Mouse (Mus musculus) forebrain, embryonic 15.5 days (tissue): Measurements from ENCODE around the gene Cnp. TPM values are rescaled to one million over a fixed set of nuclear protein-coding genes. Genes with fewer than 3 reads are reported as not detected.

Source experiments
- ATAC-seq: fragments of 200-750 bp; cut with Nextera tagmentation; replicated peaks from 2 replicates; pipeline ENCODE4 v1.8.0; 2017; ENCODE audit warnings: mild to moderate bottlenecking, moderate TSS enrichment, moderate library complexity
- H3K27ac ChIP-seq: fragments of 300-500 bp; sonication (generic); replicated peaks from 2 replicates; pipeline ENCODE4 v1.5.1; 2015; ENCODE audit warnings: mild to moderate bottlenecking, inconsistent platforms
- H3K27me3 ChIP-seq: fragments of 300-500 bp; sonication (generic); 2 replicates; pipeline ENCODE4 v1.6.1; 2015; ENCODE audit warnings: inconsistent platforms
- H3K36me3 ChIP-seq: fragments of 300-500 bp; sonication (generic); 2 replicates; pipeline ENCODE4 v1.6.1; 2015; ENCODE audit warnings: mild to moderate bottlenecking, inconsistent platforms
- H3K4me1 ChIP-seq: fragments of 300-500 bp; sonication (generic); 2 replicates; pipeline ENCODE4 v1.6.1; 2015; ENCODE audit warnings: inconsistent platforms
- H3K4me2 ChIP-seq: fragments of 300-500 bp; sonication (generic); replicated peaks from 2 replicates; pipeline ENCODE4 v1.6.1; 2015; ENCODE audit warnings: mild to moderate bottlenecking, inconsistent platforms
- H3K4me3 ChIP-seq: fragments of 300-500 bp; sonication (generic); 2 replicates; pipeline ENCODE4 v1.5.1; 2015; ENCODE audit warnings: mild to moderate bottlenecking, inconsistent platforms
- H3K9ac ChIP-seq: fragments of 300-500 bp; sonication (generic); replicated peaks from 2 replicates; pipeline ENCODE4 v1.6.1; 2015; ENCODE audit warnings: mild to moderate bottlenecking, inconsistent platforms
- H3K9me3 ChIP-seq: fragments of 300-500 bp; sonication (generic); 2 replicates; pipeline ENCODE4 v1.6.1; 2016; ENCODE audit warnings: inconsistent platforms
- WGBS: fragments of 180-500 bp; shearing (Covaris S2); methylation state at CpG from one replicate; pipeline ENCODE4 v1.1.7; 2015; ENCODE audit warnings: mixed read lengths; 5-methylcytosine and 5-hydroxymethylcytosine counted together
- polyA plus RNA-seq: library from polyadenylated mRNA; unstranded; fragments of >200 nt; fragmentation: Nextera tagmentation; extraction: Ambion mirVana; gene quantifications from 2 replicates; pipeline ENCODE4 v1.2.1, GENCODE M21; 2015

Cnp gene
- polyA plus RNA-seq, 1 experiment from 2014 or later = 26.9 TPM

DNA sequence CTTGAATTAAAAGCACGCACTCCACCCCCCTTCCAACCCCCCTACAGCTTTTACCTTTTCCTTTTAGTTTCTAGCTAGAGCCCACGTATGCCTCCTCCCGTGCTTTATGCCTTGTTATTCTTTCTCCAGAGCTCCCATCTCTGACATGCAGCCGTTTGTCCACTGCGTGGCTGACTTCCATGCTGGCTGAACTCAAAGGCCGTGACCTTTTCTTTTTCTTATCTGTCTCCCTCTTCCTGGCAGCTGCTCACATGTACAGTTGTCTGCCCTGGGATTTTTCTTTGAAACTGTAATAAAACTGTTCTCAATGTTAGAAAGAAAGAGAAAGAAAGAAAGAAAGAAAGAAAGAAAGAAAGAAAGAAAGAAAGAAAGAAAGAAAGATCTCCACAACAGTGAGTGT, 33.7 kb upstream of the Cnp start:
- Histone ChIP-seq H3K4me1 (peaks cover 9% of the 10 kb centered on the region), H3K9ac (no peak overlapping the region), H3K4me2 (no peak overlapping the region), H3K27ac (no peak overlapping the region), H3K36me3 (no peaks in the 10 kb centered on the region), H3K27me3 (no peaks in the 10 kb centered on the region), H3K4me3 (no peak overlapping the region), H3K9me3 (no peaks in the 10 kb centered on the region)
- 61% methylated on average over 6 of the region's 6 CpGs for WGBS
- ATAC-seq = no peak

- no peaks in the 10 kb centered on the region for H3K9me3 ChIP-seq
- H3K27ac ChIP-seq = no peak overlapping the region
- no peaks in the 10 kb centered on the region for H3K27me3 ChIP-seq
- 83% methylated on average over 2 of the region's 2 CpGs for WGBS
- no peak overlapping the region for H3K4me2 ChIP-seq
- H3K4me1 ChIP-seq = peaks cover 12% of the 10 kb centered on the region
- no peak for ATAC-seq
- H3K36me3 ChIP-seq = no peaks in the 10 kb centered on the region
- no peak overlapping the region for H3K4me3 ChIP-seq
- H3K9ac ChIP-seq = no peak overlapping the region
These were observed 33.1 kb upstream of the Cnp start for GRCm38 (mm10) chr11:100541577-100541976.

GRCm38 (mm10) chr11:100544832-100545745, 29.6 kb upstream of the Cnp start, which contains the start of gene Ttc25:
Gene Ttc25 (plus strand): TSS chr11:100545607.
- H3K36me3 ChIP-seq = no peaks in the 10 kb centered on the region
- H3K27ac ChIP-seq = peak within 1 kb of the TSS; percentile 70
- ATAC-seq = peak; percentile 97
- H3K4me1 ChIP-seq = peaks cover 12% of the 10 kb centered on the region
- H3K27me3 ChIP-seq = no peaks in the 10 kb centered on the region
- H3K9ac ChIP-seq = peak within 1 kb of the TSS; percentile 62
- peak within 1 kb of the TSS; percentile 71 for H3K4me2 ChIP-seq
- 2% methylated on average over 28 of the region's 28 CpGs for WGBS
- H3K9me3 ChIP-seq = no peaks in the 10 kb centered on the region
- peak within 1 kb of the TSS; percentile 47 for H3K4me3 ChIP-seq

DNA sequence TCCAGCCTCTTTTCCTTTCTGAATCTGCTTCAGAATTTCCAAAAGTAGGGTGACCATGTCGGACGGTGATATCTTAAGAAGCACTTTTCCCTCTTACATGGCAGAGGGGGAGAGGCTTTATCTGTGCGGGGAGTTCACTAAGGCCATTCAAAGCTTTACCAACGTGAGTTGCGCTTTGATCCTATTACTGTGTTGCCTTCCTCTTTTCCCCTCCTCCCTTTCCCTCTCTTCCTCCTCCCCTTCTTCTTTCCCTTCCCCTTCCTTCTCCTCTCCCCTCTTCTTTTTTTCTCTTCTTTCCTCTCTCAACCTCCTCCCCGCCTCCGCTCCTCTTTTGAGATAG, 29.0 kb upstream of the Cnp start:
- Histone ChIP-seq H3K27ac (peak overlapping the region; percentile 70), H3K4me3 (peak overlapping the region; percentile 47), H3K4me1 (peaks cover 12% of the 10 kb centered on the region), H3K27me3 (no peaks in the 10 kb centered on the region), H3K9me3 (no peaks in the 10 kb centered on the region), H3K36me3 (no peaks in the 10 kb centered on the region), H3K9ac (peak overlapping the region; percentile 62), H3K4me2 (peak overlapping the region; percentile 71)
- ATAC-seq = peak; percentile 53
- WGBS = 24% methylated on average over 7 of the region's 7 CpGs

DNA sequence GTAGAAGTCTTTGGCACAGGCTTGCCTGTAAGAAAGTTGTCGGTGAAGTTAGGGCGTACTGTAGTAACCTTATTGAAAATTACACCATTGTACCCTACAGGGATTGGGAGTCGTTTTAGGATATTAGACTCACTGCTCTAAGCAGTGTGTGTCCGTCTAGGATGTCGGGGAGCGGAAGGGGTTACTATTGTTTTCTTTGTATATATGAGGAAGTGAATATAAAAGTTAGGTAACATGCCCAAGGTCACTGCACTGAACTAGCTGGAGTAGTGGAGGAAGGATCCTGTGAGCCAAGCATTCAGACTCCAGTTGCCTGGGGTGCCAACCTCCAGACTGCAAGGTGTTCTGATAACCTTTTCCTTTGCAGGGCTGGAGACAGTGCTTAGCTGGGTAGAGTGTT, 27.7 kb upstream of the Cnp start:
- H3K27ac ChIP-seq = no peak overlapping the region
- no peaks in the 10 kb centered on the region for H3K27me3 ChIP-seq
- H3K4me3 ChIP-seq = no peak overlapping the region
- no peaks in the 10 kb centered on the region for H3K9me3 ChIP-seq
- H3K36me3 ChIP-seq = no peaks in the 10 kb centered on the region
- no peak overlapping the region for H3K9ac ChIP-seq
- WGBS = 89% methylated on average over 6 of the region's 6 CpGs
- H3K4me1 ChIP-seq = peaks cover 12% of the 10 kb centered on the region
- no peak for ATAC-seq
- no peak overlapping the region for H3K4me2 ChIP-seq

- peaks cover 12% of the 10 kb centered on the region for H3K4me1 ChIP-seq
- H3K36me3 ChIP-seq = no peaks in the 10 kb centered on the region
- no peak overlapping the region for H3K9ac ChIP-seq
- H3K27ac ChIP-seq = no peak overlapping the region
- ATAC-seq = no peak
- no peak overlapping the region for H3K4me3 ChIP-seq
- 84% methylated on average over 6 of the region's 6 CpGs for WGBS
- H3K9me3 ChIP-seq = no peaks in the 10 kb centered on the region
- H3K27me3 ChIP-seq = no peaks in the 10 kb centered on the region
- no peak overlapping the region for H3K4me2 ChIP-seq
These were observed 26.6 kb upstream of the Cnp start for GRCm38 (mm10) chr11:100548141-100548540.

- Histone ChIP-seq H3K9me3 (no peaks in the 10 kb centered on the region), H3K4me1 (peaks cover 12% of the 10 kb centered on the region), H3K36me3 (no peaks in the 10 kb centered on the region), H3K4me3 (no peak overlapping the region), H3K4me2 (no peak overlapping the region), H3K27ac (no peak overlapping the region), H3K27me3 (no peaks in the 10 kb centered on the region), H3K9ac (no peak overlapping the region)
- 87% methylated on average over 8 of the region's 8 CpGs for WGBS
- no peak for ATAC-seq
These were observed 25.2 kb upstream of the Cnp start for GRCm38 (mm10) chr11:100549466-100549865.

GRCm38 (mm10) chr11:100550101-100550500, 24.6 kb upstream of the Cnp start:
- Histone ChIP-seq H3K9me3 (no peaks in the 10 kb centered on the region), H3K36me3 (no peaks in the 10 kb centered on the region), H3K4me1 (peaks cover 8% of the 10 kb centered on the region), H3K4me2 (no peak overlapping the region), H3K9ac (no peak overlapping the region), H3K4me3 (no peak overlapping the region), H3K27me3 (no peaks in the 10 kb centered on the region), H3K27ac (no peak overlapping the region)
- 89% methylated on average over 6 of the region's 6 CpGs for WGBS
- no peak for ATAC-seq

- H3K4me3 ChIP-seq = no peak overlapping the region
- H3K27me3 ChIP-seq = no peaks in the 10 kb centered on the region
- WGBS = 73% methylated on average over 4 of the region's 4 CpGs
- H3K4me2 ChIP-seq = no peak overlapping the region
- H3K27ac ChIP-seq = no peak overlapping the region
- no peak overlapping the region for H3K9ac ChIP-seq
- H3K9me3 ChIP-seq = no peaks in the 10 kb centered on the region
- no peak for ATAC-seq
- H3K36me3 ChIP-seq = no peaks in the 10 kb centered on the region
- H3K4me1 ChIP-seq = peaks cover 2% of the 10 kb centered on the region; the same call in 1 of the 2 replicates
These were observed 21.9 kb upstream of the Cnp start for GRCm38 (mm10) chr11:100552842-100553241.

GRCm38 (mm10) chr11:100555583-100555982, 19.1 kb upstream of the Cnp start:
- Histone ChIP-seq H3K9me3 (no peaks in the 10 kb centered on the region), H3K4me3 (no peak overlapping the region), H3K4me2 (no peak overlapping the region), H3K27ac (no peak overlapping the region), H3K4me1 (peaks cover 2% of the 10 kb centered on the region; the same call in 1 of the 2 replicates), H3K9ac (no peak overlapping the region; the same call in 1 of the 2 replicates), H3K36me3 (no peaks in the 10 kb centered on the region), H3K27me3 (no peaks in the 10 kb centered on the region)
- 16% methylated on average over 11 of the region's 11 CpGs for WGBS
- peak; percentile 61; the same call in 1 of the 2 replicates for ATAC-seq

- ATAC-seq = no peak
- Histone ChIP-seq H3K36me3 (no peaks in the 10 kb centered on the region), H3K4me2 (no peak overlapping the region), H3K4me1 (peaks cover 2% of the 10 kb centered on the region; the same call in 1 of the 2 replicates), H3K9me3 (no peaks in the 10 kb centered on the region), H3K9ac (no peak overlapping the region), H3K27me3 (no peaks in the 10 kb centered on the region), H3K4me3 (no peak overlapping the region), H3K27ac (no peak overlapping the region)
- 79% methylated on average over 3 of the region's 3 CpGs for WGBS
These were observed 17.1 kb upstream of the Cnp start for GRCm38 (mm10) chr11:100557563-100557962.

- no peak for ATAC-seq
- no peaks in the 10 kb centered on the region for H3K9me3 ChIP-seq
- 69% methylated on average over 7 of the region's 7 CpGs for WGBS
These were observed 15.2 kb upstream of the Cnp start for GRCm38 (mm10) chr11:100559476-100559875.

More at GRCm38 (mm10) chr11:100559476-100559875, 15.2 kb upstream of the Cnp start:
- H3K4me2 ChIP-seq = no peak overlapping the region
- peaks cover 2% of the 10 kb centered on the region for H3K4me1 ChIP-seq
- no peaks in the 10 kb centered on the region for H3K36me3 ChIP-seq
- H3K4me3 ChIP-seq = no peak overlapping the region
- H3K27ac ChIP-seq = no peak overlapping the region
- no peak overlapping the region for H3K9ac ChIP-seq
- no peaks in the 10 kb centered on the region for H3K27me3 ChIP-seq
